Mouse (Mus musculus) thymus, adult 2 months (tissue): ENCODE results near the gene Rps6ka4. TPM values are rescaled to one million over a fixed set of nuclear protein-coding genes. Genes with fewer than 3 reads are reported as not detected.

Source experiments
- DNase-seq: peaks from one replicate; pipeline ENCODE4 v3.0.0; 2021
- H3K27ac ChIP-seq: fragments of 200-500 bp; 2 replicates; pipeline ENCODE4 v1.5.1; 2012; ENCODE audit warnings: low read length, control low read depth; ENCODE audit not compliant: control insufficient read depth, insufficient read depth
- H3K27me3 ChIP-seq: fragments of 200-500 bp; 2 replicates; pipeline ENCODE4 v1.6.1; 2012; ENCODE audit warnings: mild to moderate bottlenecking, low read length, moderate library complexity, mixed read lengths; ENCODE audit not compliant: control insufficient read depth, insufficient read depth
- H3K36me3 ChIP-seq: fragments of 200-500 bp; 2 replicates; pipeline ENCODE4 v1.6.1; 2012; ENCODE audit warnings: mild to moderate bottlenecking, low read length, moderate library complexity; ENCODE audit not compliant: control insufficient read depth, insufficient read depth
- H3K4me1 ChIP-seq: fragments of 200-500 bp; replicated peaks from 2 replicates; pipeline ENCODE4 v1.6.1; 2012; ENCODE audit warnings: low read length; ENCODE audit not compliant: control insufficient read depth, insufficient read depth
- H3K4me3 ChIP-seq: fragments of 200-500 bp; 2 replicates; pipeline ENCODE4 v1.5.1; 2012; ENCODE audit warnings: mild to moderate bottlenecking, low read length, control low read depth, moderate library complexity; ENCODE audit not compliant: control insufficient read depth, insufficient read depth
- CTCF ChIP-seq: fragments of 200-500 bp; IDR thresholded peaks from 2 replicates; pipeline ENCODE4 v1.5.1; 2012; ENCODE audit warnings: mild to moderate bottlenecking, control low read depth, low read length, moderate library complexity, borderline replicate concordance; ENCODE audit not compliant: control insufficient read depth, poor library complexity, insufficient read depth; ENCODE audit errors: extremely low read depth
- POLR2A ChIP-seq: fragments of 200-500 bp; IDR thresholded peaks from 2 replicates; pipeline ENCODE4 v1.6.1; 2012; ENCODE audit warnings: mild to moderate bottlenecking, low read length, control low read depth, moderate library complexity; ENCODE audit not compliant: control insufficient read depth, poor library complexity, insufficient read depth; ENCODE audit errors: extremely low read depth
- WGBS: fragments of 180-500 bp; shearing (Covaris S2); methylation state at CpG from one replicate; pipeline ENCODE4 v1.1.7; 2018; 5-methylcytosine and 5-hydroxymethylcytosine counted together
- polyA plus RNA-seq: library from polyadenylated mRNA; depleted of rRNA; stranded (reverse); fragments of >200 nt; gene quantifications from 2 replicates; pipeline ENCODE4 v1.2.3, GENCODE M21; 2012; rRNA removed

Gene Rps6ka4
- polyA plus RNA-seq: 29.5 and 30.6 TPM in 2 replicates

GRCm38 (mm10) chr19:6840475-6841291 is at the start of gene Rps6ka4:
Gene Rps6ka4 (minus strand): TSS chr19:6840636.
- peak; percentile 55 for DNase-seq
- H3K27ac ChIP-seq: no peak within 1 kb of the TSS
- peaks cover 15% of the 10 kb centered on the region for H3K4me1 ChIP-seq
- peak within 1 kb of the TSS; percentile 93 for H3K4me3 ChIP-seq
- no peaks in the 10 kb centered on the region for H3K27me3 ChIP-seq
- WGBS: under 1% methylated on average over 44 of the region's 44 CpGs
- TF ChIP-seq CTCF: peak; percentile 37; the same call in 1 of the 2 replicates
- TF ChIP-seq POLR2A: no peak
- no peaks in the 10 kb centered on the region for H3K36me3 ChIP-seq

DNA sequence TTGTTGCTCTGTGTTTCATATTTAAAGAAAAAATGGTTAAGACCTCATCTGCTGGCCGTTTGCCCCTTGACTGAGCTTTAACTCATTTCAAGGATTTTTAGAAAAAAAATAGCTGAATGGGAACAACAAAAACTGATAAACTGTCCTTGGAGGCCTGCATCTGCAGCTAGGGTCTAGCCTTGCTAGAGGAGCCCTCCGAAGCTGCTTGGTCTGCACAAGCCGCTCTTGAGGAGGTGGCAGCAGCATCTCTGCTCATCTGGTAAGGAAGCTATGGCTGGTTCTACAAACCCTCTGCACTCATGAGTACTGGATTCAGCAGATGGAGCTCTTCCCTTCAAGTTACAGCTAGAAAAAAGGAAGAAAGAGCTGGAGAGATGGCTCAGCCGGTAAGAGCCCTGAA is 37.5 kb upstream of the Rps6ka4 start:
- 93% methylated on average over 4 of the region's 4 CpGs for WGBS
- Histone ChIP-seq H3K36me3 (no peaks in the 10 kb centered on the region), H3K27ac (no peak overlapping the region), H3K4me1 (no peaks in the 10 kb centered on the region), H3K4me3 (no peak overlapping the region), H3K27me3 (no peaks in the 10 kb centered on the region)
- no peak for DNase-seq
- no peak for TF ChIP-seq POLR2A
- no peak for TF ChIP-seq CTCF

GRCm38 (mm10) chr19:6876799-6877198 is 36.4 kb upstream of the Rps6ka4 start:
- Histone ChIP-seq H3K4me3 (no peak overlapping the region), H3K36me3 (no peaks in the 10 kb centered on the region), H3K4me1 (peaks cover 9% of the 10 kb centered on the region), H3K27me3 (no peaks in the 10 kb centered on the region), H3K27ac (no peak overlapping the region)
- TF ChIP-seq CTCF (no peak), POLR2A (no peak)
- DNase-seq: no peak

GRCm38 (mm10) chr19:6875834-6876233 is 35.4 kb upstream of the Rps6ka4 start:
- Histone ChIP-seq H3K4me3 (no peak overlapping the region), H3K36me3 (no peaks in the 10 kb centered on the region), H3K4me1 (peaks cover 17% of the 10 kb centered on the region), H3K27ac (no peak overlapping the region), H3K27me3 (no peaks in the 10 kb centered on the region)
- TF ChIP-seq POLR2A (no peak), CTCF (no peak)
- no peak for DNase-seq
- 89% methylated on average over 6 of the region's 6 CpGs for WGBS

- 88% methylated on average over 1 of the region's 1 CpGs for WGBS
- TF ChIP-seq CTCF (no peak), POLR2A (no peak)
- Histone ChIP-seq H3K4me3 (no peak overlapping the region), H3K27ac (no peak overlapping the region), H3K4me1 (peaks cover 17% of the 10 kb centered on the region), H3K27me3 (no peaks in the 10 kb centered on the region), H3K36me3 (no peaks in the 10 kb centered on the region)
- DNase-seq: no peak
Observed at GRCm38 (mm10) chr19:6874257-6874656, 33.8 kb upstream of the Rps6ka4 start.

DNA sequence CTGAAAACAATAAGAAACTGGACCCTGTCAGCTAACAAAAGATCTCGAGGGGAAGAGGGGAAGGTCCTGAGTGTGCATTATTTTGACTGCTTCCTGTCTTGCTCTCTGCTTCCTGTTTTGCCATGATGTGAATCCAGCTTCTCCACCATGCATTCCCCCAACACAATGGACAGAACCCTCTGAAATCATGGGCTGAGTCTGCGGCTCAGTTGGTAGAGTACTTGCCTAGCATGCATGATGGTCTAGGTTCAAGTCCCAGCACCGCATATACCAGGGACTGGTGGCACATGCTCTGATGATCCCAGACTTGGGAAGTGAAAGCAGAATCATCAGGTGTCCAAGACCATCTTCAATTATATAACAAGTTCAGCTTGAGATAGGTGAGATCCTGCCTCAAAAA is 32.3 kb upstream of the Rps6ka4 start:
- no peak overlapping the region for H3K4me3 ChIP-seq
- H3K36me3 ChIP-seq: no peaks in the 10 kb centered on the region
- H3K4me1 ChIP-seq: peaks cover 19% of the 10 kb centered on the region
- DNase-seq: no peak
- WGBS: 65% methylated on average over 3 of the region's 3 CpGs
- H3K27me3 ChIP-seq: no peaks in the 10 kb centered on the region
- no peak overlapping the region for H3K27ac ChIP-seq
- no peak for TF ChIP-seq POLR2A
- TF ChIP-seq CTCF: no peak

GRCm38 (mm10) chr19:6871574-6872271 is 31.3 kb upstream of the Rps6ka4 start:
- peaks cover 19% of the 10 kb centered on the region for H3K4me1 ChIP-seq
- DNase-seq: peak; percentile 66

More at GRCm38 (mm10) chr19:6871574-6872271, 31.3 kb upstream of the Rps6ka4 start:
- H3K36me3 ChIP-seq: no peaks in the 10 kb centered on the region
- no peak overlapping the region for H3K4me3 ChIP-seq
- H3K27ac ChIP-seq: peak overlapping the region; percentile 61
- H3K27me3 ChIP-seq: no peaks in the 10 kb centered on the region
- TF ChIP-seq CTCF (peak; percentile 41; the same call in 1 of the 2 replicates), POLR2A (0 out of 2 replicates have a peak, but pooled peaks have one; percentile 13)
- WGBS: 31% methylated on average over 5 of the region's 5 CpGs
